Mouse (Mus musculus) midbrain, embryonic 15.5 days (tissue): ENCODE data around the gene Bnip3. TPM values are rescaled to one million over a fixed set of nuclear protein-coding genes. Genes with fewer than 3 reads are reported as not detected.

Source experiments
- ATAC-seq: fragments of 200-750 bp; cut with Nextera tagmentation; replicated peaks from 2 replicates; pipeline ENCODE4 v1.8.0; 2017; ENCODE audit warnings: moderate TSS enrichment
- H3K27ac ChIP-seq: fragments of 300-500 bp; sonication (generic); 2 replicates; pipeline ENCODE4 v1.5.1; 2015; ENCODE audit warnings: mild to moderate bottlenecking, inconsistent platforms
- H3K27me3 ChIP-seq: fragments of 300-500 bp; sonication (generic); replicated peaks from 2 replicates; pipeline ENCODE4 v1.6.1; 2015; ENCODE audit warnings: inconsistent platforms
- H3K36me3 ChIP-seq: fragments of 300-500 bp; sonication (generic); replicated peaks from 2 replicates; pipeline ENCODE4 v1.6.1; 2015; ENCODE audit warnings: inconsistent platforms
- H3K4me1 ChIP-seq: fragments of 300-500 bp; sonication (generic); 2 replicates; pipeline ENCODE4 v1.6.1; 2015; ENCODE audit warnings: inconsistent platforms
- H3K4me2 ChIP-seq: fragments of 300-500 bp; sonication (generic); 2 replicates; pipeline ENCODE4 v1.6.1; 2015; ENCODE audit warnings: inconsistent platforms, mild to moderate bottlenecking, moderate library complexity
- H3K4me3 ChIP-seq: fragments of 300-500 bp; sonication (generic); 2 replicates; pipeline ENCODE4 v1.5.1; 2015; ENCODE audit warnings: mild to moderate bottlenecking, inconsistent platforms
- H3K9ac ChIP-seq: fragments of 300-500 bp; sonication (generic); 2 replicates; pipeline ENCODE4 v1.6.1; 2015; ENCODE audit warnings: mild to moderate bottlenecking, inconsistent platforms
- H3K9me3 ChIP-seq: fragments of 300-500 bp; sonication (generic); 2 replicates; pipeline ENCODE4 v1.6.1; 2016; ENCODE audit warnings: inconsistent platforms
- WGBS: fragments of 180-500 bp; shearing (Covaris S2); methylation state at CpG from one replicate; pipeline ENCODE4 v1.1.7; 2015; ENCODE audit warnings: mixed read lengths; 5-methylcytosine and 5-hydroxymethylcytosine counted together
- polyA plus RNA-seq: library from polyadenylated mRNA; unstranded; fragments of >200 nt; fragmentation: Nextera tagmentation; extraction: Ambion mirVana; gene quantifications from 2 replicates; pipeline ENCODE4 v1.2.1, GENCODE M21; 2015

The Bnip3 gene
- polyA plus RNA-seq, 1 experiment from 2014 or later: 87.5 TPM

GRCm38 (mm10) chr7:138898122-138898521, 11.2 kb downstream of the Bnip3 start:
- H3K9ac ChIP-seq: no peak overlapping the region
- 82% methylated on average over 2 of the region's 2 CpGs for WGBS
- no peaks in the 10 kb centered on the region for H3K4me1 ChIP-seq
- no peak overlapping the region for H3K4me2 ChIP-seq
- no peak for ATAC-seq
- peaks cover 13% of the 10 kb centered on the region; the same call in 1 of the 2 replicates for H3K36me3 ChIP-seq
- no peak overlapping the region for H3K27ac ChIP-seq
- H3K9me3 ChIP-seq: no peaks in the 10 kb centered on the region
- H3K4me3 ChIP-seq: no peak overlapping the region
- H3K27me3 ChIP-seq: no peaks in the 10 kb centered on the region

- no peaks in the 10 kb centered on the region for H3K27me3 ChIP-seq
- 90% methylated on average over 13 of the region's 13 CpGs for WGBS
- no peaks in the 10 kb centered on the region for H3K9me3 ChIP-seq
- no peak for ATAC-seq
- H3K4me2 ChIP-seq: no peak overlapping the region
- H3K4me1 ChIP-seq: no peaks in the 10 kb centered on the region
- no peak overlapping the region for H3K4me3 ChIP-seq
- H3K9ac ChIP-seq: no peak overlapping the region
- 0 out of 2 replicates have a peak, but pooled peaks cover 13% of the 10 kb centered on the region for H3K36me3 ChIP-seq
- no peak overlapping the region for H3K27ac ChIP-seq
These were observed 23.7 kb downstream of the Bnip3 start for GRCm38 (mm10) chr7:138885365-138886289.

- 95% methylated on average over 3 of the region's 3 CpGs for WGBS
- Histone ChIP-seq H3K4me2 (no peak overlapping the region), H3K27ac (no peak overlapping the region), H3K9me3 (no peaks in the 10 kb centered on the region), H3K4me1 (no peaks in the 10 kb centered on the region), H3K4me3 (no peak overlapping the region), H3K27me3 (no peaks in the 10 kb centered on the region), H3K36me3 (peaks cover 29% of the 10 kb centered on the region; the same call in 1 of the 2 replicates), H3K9ac (no peak overlapping the region)
- no peak for ATAC-seq
These were observed 25.6 kb downstream of the Bnip3 start for GRCm38 (mm10) chr7:138883724-138884123.

GRCm38 (mm10) chr7:138875031-138875430, 34.3 kb downstream of the Bnip3 start:
- Histone ChIP-seq H3K27me3 (no peaks in the 10 kb centered on the region), H3K4me3 (no peak overlapping the region), H3K4me1 (no peaks in the 10 kb centered on the region), H3K9me3 (no peaks in the 10 kb centered on the region), H3K9ac (no peak overlapping the region), H3K27ac (no peak overlapping the region), H3K4me2 (no peak overlapping the region), H3K36me3 (peaks cover 63% of the 10 kb centered on the region)
- 76% methylated on average over 3 of the region's 3 CpGs for WGBS
- no peak for ATAC-seq

- Histone ChIP-seq H3K27ac (no peak overlapping the region), H3K4me3 (no peak overlapping the region), H3K9me3 (no peaks in the 10 kb centered on the region), H3K36me3 (peaks cover 55% of the 10 kb centered on the region), H3K4me2 (no peak overlapping the region), H3K27me3 (no peaks in the 10 kb centered on the region), H3K9ac (no peak overlapping the region), H3K4me1 (no peaks in the 10 kb centered on the region)
- ATAC-seq: no peak
- 86% methylated on average over 3 of the region's 3 CpGs for WGBS
These were observed 36.4 kb downstream of the Bnip3 start for GRCm38 (mm10) chr7:138872956-138873355.

- Histone ChIP-seq H3K27me3 (no peaks in the 10 kb centered on the region), H3K4me3 (no peak overlapping the region), H3K4me2 (no peak overlapping the region), H3K36me3 (peaks cover 26% of the 10 kb centered on the region), H3K9ac (no peak overlapping the region), H3K4me1 (0 out of 2 replicates have a peak, but pooled peaks cover 2% of the 10 kb centered on the region), H3K27ac (no peak overlapping the region), H3K9me3 (no peaks in the 10 kb centered on the region)
- WGBS: 91% methylated on average over 4 of the region's 4 CpGs
- ATAC-seq: no peak
These were observed 41.0 kb downstream of the Bnip3 start for GRCm38 (mm10) chr7:138868316-138868715.

GRCm38 (mm10) chr7:138867286-138867685, 42.0 kb downstream of the Bnip3 start:
- H3K36me3 ChIP-seq: peaks cover 19% of the 10 kb centered on the region
- H3K27ac ChIP-seq: no peak overlapping the region
- no peak overlapping the region for H3K4me3 ChIP-seq
- no peak overlapping the region for H3K4me2 ChIP-seq
- H3K27me3 ChIP-seq: no peaks in the 10 kb centered on the region
- H3K9me3 ChIP-seq: no peaks in the 10 kb centered on the region
- H3K9ac ChIP-seq: no peak overlapping the region
- 84% methylated on average over 6 of the region's 6 CpGs for WGBS
- 0 out of 2 replicates have a peak, but pooled peaks cover 2% of the 10 kb centered on the region for H3K4me1 ChIP-seq
- no peak for ATAC-seq

- Histone ChIP-seq H3K36me3 (peaks cover 10% of the 10 kb centered on the region; the same call in 1 of the 2 replicates), H3K4me1 (0 out of 2 replicates have a peak, but pooled peaks cover 2% of the 10 kb centered on the region), H3K27ac (no peak overlapping the region), H3K9ac (no peak overlapping the region), H3K4me2 (no peak overlapping the region), H3K27me3 (no peaks in the 10 kb centered on the region), H3K4me3 (no peak overlapping the region), H3K9me3 (no peaks in the 10 kb centered on the region)
- no peak for ATAC-seq
- 100% methylated on average over 1 of the region's 1 CpGs for WGBS
These were observed 44.5 kb downstream of the Bnip3 start for GRCm38 (mm10) chr7:138864776-138865175.

- Histone ChIP-seq H3K9ac (no peak overlapping the region), H3K4me1 (0 out of 2 replicates have a peak, but pooled peaks cover 2% of the 10 kb centered on the region), H3K27ac (no peak overlapping the region), H3K4me2 (no peak overlapping the region), H3K36me3 (peaks cover 7% of the 10 kb centered on the region; the same call in 1 of the 2 replicates), H3K27me3 (no peaks in the 10 kb centered on the region), H3K9me3 (no peaks in the 10 kb centered on the region), H3K4me3 (no peak overlapping the region)
- no peak for ATAC-seq
- WGBS: 86% methylated on average over 3 of the region's 3 CpGs
These were observed 45.3 kb downstream of the Bnip3 start for GRCm38 (mm10) chr7:138863950-138864572.

GRCm38 (mm10) chr7:138856670-138857069, 52.6 kb downstream of the Bnip3 start:
- Histone ChIP-seq H3K27ac (no peak overlapping the region), H3K4me2 (no peak overlapping the region), H3K36me3 (peaks cover 10% of the 10 kb centered on the region; the same call in 1 of the 2 replicates), H3K27me3 (no peaks in the 10 kb centered on the region), H3K9ac (no peak overlapping the region), H3K4me1 (no peaks in the 10 kb centered on the region), H3K4me3 (no peak overlapping the region), H3K9me3 (no peaks in the 10 kb centered on the region)
- WGBS: 62% methylated on average over 2 of the region's 2 CpGs
- no peak for ATAC-seq

GRCm38 (mm10) chr7:138854201-138854600, 55.1 kb downstream of the Bnip3 start:
- H3K27me3 ChIP-seq: no peaks in the 10 kb centered on the region
- H3K9ac ChIP-seq: no peak overlapping the region
- 92% methylated on average over 2 of the region's 2 CpGs for WGBS
- peaks cover 13% of the 10 kb centered on the region; the same call in 1 of the 2 replicates for H3K36me3 ChIP-seq
- H3K9me3 ChIP-seq: no peaks in the 10 kb centered on the region
- ATAC-seq: no peak
- no peak overlapping the region for H3K27ac ChIP-seq
- no peak overlapping the region for H3K4me2 ChIP-seq
- H3K4me1 ChIP-seq: peaks cover 14% of the 10 kb centered on the region
- H3K4me3 ChIP-seq: no peak overlapping the region

- Histone ChIP-seq H3K4me1 (peaks cover 19% of the 10 kb centered on the region), H3K4me3 (no peak overlapping the region), H3K27ac (no peak overlapping the region), H3K9me3 (no peaks in the 10 kb centered on the region), H3K27me3 (no peaks in the 10 kb centered on the region), H3K36me3 (peaks cover 13% of the 10 kb centered on the region; the same call in 1 of the 2 replicates), H3K9ac (no peak overlapping the region), H3K4me2 (no peak overlapping the region)
- 89% methylated on average over 4 of the region's 4 CpGs for WGBS
- no peak for ATAC-seq
These were observed 55.8 kb downstream of the Bnip3 start for GRCm38 (mm10) chr7:138853417-138854031.
